Mouse (Mus musculus): ENCODE data around the gene Gid8. TPM values are rescaled to one million over a fixed set of nuclear protein-coding genes. Genes with fewer than 3 reads are reported as not detected.
A peak's percentile ranks its signal among the peaks of the same experiment; 100 is the strongest.

Gid8 gene
- 54.6 and 59.2 TPM in 2 replicates for polyA plus RNA-seq (2016; fragmentation: Nextera tagmentation; extraction: Ambion mirVana)

DNA sequence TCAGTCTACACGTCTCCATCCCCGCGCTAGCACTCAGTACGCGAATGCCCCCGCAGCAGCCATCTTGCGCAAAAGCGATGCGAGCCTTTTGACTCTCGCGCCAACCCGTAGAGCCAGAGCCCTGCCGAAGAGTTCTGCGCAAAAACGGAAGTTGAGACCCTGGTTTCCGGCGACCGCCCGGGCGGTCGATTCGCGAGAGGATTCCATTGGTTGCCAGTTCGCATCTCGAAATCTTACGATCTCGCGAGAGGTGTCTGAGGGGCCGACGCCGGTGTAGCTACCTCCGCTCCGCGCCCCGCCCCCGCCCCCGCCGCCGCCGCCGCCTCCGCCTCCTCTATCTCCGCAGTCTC, at the start of gene Gid8, which contains the start of gene Dido1:
Gene Gid8, plus strand, starts transcription at position 195 of the 350 bp plus-strand sequence.
Gene Dido1, minus strand, starts transcription at position 77 of the 350 bp plus-strand sequence.
- Histone ChIP-seq H3K4me1 (peaks cover 21% of the 10 kb centered on the region), H3K27me3 (no peaks in the 10 kb centered on the region), H3K9me3 (no peaks in the 10 kb centered on the region), H3K27ac (replicated peaks) (peak within 1 kb of the TSS; percentile 84), H3K9ac (replicated peaks) (peak within 1 kb of the TSS; percentile 99), H3K4me3 (peak within 1 kb of the TSS; percentile 100), H3K4me2 (replicated peaks) (peak within 1 kb of the TSS; percentile 86), H3K36me3 (peaks cover 24% of the 10 kb centered on the region)
- ATAC-seq (ENCODE audit: low FRiP score, low read depth), result peak; percentile 91
- WGBS, result under 1% methylated on average over 31 of the region's 43 CpGs

- Histone ChIP-seq H3K27me3 (no peaks in the 10 kb centered on the region), H3K4me1 (peaks cover 11% of the 10 kb centered on the region), H3K4me3 (no peak overlapping the region), H3K27ac (replicated peaks) (no peak overlapping the region), H3K36me3 (peaks cover 34% of the 10 kb centered on the region), H3K9me3 (no peaks in the 10 kb centered on the region), H3K4me2 (replicated peaks) (no peak overlapping the region), H3K9ac (replicated peaks) (no peak overlapping the region)
- no peak for ATAC-seq (ENCODE audit: low FRiP score, low read depth)
- WGBS, result 96% methylated on average over 5 of the region's 5 CpGs
Measured at GRCm38 (mm10) chr2:180660521-180660920, 49.4 kb upstream of the Gid8 start.

DNA sequence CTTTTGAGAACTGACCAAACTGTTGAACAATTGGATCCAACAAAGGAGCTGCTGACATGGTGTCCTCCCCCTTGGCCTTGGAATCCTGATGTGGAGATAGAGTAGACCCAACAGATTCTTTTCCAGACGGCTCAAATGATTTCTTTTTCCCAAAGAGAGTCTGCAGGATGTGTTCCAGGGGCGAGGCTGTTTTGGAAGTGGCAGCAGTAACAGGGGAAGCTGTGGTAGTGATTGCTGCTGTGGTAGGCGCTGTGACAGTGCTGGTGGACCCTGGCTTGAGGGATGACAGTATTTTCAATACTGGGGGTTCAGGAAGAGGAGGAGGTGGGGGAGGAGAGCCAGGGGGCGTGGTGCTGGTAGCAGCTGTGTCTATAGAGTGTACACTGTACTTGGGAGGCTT, 47.9 kb upstream of the Gid8 start:
- no peak overlapping the region for H3K27ac ChIP-seq (replicated peaks)

DNA sequence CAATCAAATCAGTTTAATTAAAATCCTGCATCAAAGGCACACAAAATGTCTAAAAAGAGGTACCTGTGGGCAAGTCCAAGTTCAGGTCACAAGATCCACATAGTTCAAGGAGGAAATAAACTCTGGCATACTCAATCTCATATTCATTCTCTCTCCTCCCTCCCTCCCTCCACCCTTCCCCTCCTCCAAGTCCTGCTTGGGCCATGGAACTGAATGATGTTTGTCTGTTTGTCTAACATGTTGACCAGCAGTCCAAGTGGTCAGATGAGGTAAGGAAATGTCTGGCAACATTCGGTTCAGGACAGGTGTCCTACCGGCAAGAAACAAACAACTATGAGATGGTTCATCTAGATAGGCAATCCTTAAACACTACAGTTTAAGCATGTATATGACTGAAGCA, 33.2 kb upstream of the Gid8 start:
- H3K4me2 ChIP-seq (replicated peaks), result no peak overlapping the region
- H3K4me1 ChIP-seq, result no peaks in the 10 kb centered on the region
- H3K9me3 ChIP-seq, result no peaks in the 10 kb centered on the region
- H3K9ac ChIP-seq (replicated peaks), result no peak overlapping the region
- WGBS, result 95% methylated on average over 2 of the region's 2 CpGs
- H3K36me3 ChIP-seq, result peaks cover 57% of the 10 kb centered on the region
- no peak overlapping the region for H3K4me3 ChIP-seq
- H3K27me3 ChIP-seq, result no peaks in the 10 kb centered on the region
- no peak for ATAC-seq (ENCODE audit: low FRiP score, low read depth)
- H3K27ac ChIP-seq (replicated peaks), result no peak overlapping the region

More for the DNA sequence above, 47.9 kb upstream of the Gid8 start:
- H3K9me3 ChIP-seq, result no peaks in the 10 kb centered on the region
- H3K27me3 ChIP-seq, result no peaks in the 10 kb centered on the region
- WGBS, result 93% methylated on average over 4 of the region's 4 CpGs
- peaks cover 49% of the 10 kb centered on the region for H3K36me3 ChIP-seq
- H3K4me3 ChIP-seq, result no peak overlapping the region
- H3K4me2 ChIP-seq (replicated peaks), result no peak overlapping the region
- H3K4me1 ChIP-seq, result peaks cover 11% of the 10 kb centered on the region
- H3K9ac ChIP-seq (replicated peaks), result no peak overlapping the region
- no peak for ATAC-seq (ENCODE audit: low FRiP score, low read depth)

DNA sequence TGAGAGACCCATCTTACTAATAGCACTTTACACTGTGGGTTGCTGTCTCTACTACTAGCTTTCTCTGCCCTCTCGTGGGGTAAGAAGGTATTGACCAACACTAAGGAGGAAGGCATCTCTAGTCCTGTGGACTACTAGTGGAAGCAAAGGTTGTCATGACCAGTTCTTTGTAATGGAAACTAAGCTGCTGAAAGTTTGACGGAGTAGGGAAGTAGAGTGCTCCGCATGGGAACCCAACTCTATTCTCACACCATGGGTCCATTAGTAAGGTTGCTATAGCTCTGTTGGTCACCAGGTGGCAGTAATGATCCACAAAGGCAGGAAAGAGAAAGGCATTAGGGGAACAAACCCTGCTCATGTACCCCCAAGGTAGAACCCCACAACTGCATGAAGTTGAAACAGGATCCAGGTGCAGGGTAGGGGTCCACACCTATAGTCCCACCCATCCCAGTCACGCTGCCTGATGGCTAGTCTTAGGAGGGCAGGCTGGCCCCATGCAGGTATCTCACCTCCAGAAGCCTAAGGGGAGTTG, 31.2 kb upstream of the Gid8 start:
- H3K36me3 ChIP-seq, result peaks cover 56% of the 10 kb centered on the region
- ATAC-seq (ENCODE audit: low FRiP score, low read depth), result peak; percentile 56; the same call in 1 of the 2 replicates

DNA sequence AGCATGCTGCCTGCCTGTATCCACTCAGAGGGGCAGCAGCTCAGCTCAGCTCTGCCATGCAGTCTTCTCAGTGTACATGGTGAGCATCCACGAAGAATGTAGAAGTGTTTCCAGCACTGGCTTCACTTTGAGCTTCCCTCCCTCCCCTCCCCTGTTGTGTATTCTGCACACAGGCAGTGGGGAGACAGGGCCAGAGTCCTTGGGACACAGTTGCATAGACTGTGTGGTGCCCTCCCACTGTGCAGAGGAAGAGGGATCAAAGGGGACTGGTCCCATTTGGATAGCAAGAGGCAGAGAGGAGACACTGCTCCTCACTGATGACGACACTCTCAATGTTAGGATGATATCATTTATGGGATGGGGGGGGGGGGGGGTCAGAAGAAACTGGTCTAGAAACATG, 28.7 kb upstream of the Gid8 start:
- H3K36me3 ChIP-seq, result peaks cover 66% of the 10 kb centered on the region
- WGBS, result 82% methylated on average over 2 of the region's 2 CpGs
- H3K9me3 ChIP-seq, result no peaks in the 10 kb centered on the region
- H3K9ac ChIP-seq (replicated peaks), result no peak overlapping the region
- H3K27ac ChIP-seq (replicated peaks), result no peak overlapping the region
- no peaks in the 10 kb centered on the region for H3K27me3 ChIP-seq
- no peaks in the 10 kb centered on the region for H3K4me1 ChIP-seq
- H3K4me2 ChIP-seq (replicated peaks), result no peak overlapping the region
- H3K4me3 ChIP-seq, result no peak overlapping the region
- no peak for ATAC-seq (ENCODE audit: low FRiP score, low read depth)

More for the DNA sequence above, 31.2 kb upstream of the Gid8 start:
- Histone ChIP-seq H3K4me2 (replicated peaks) (no peak overlapping the region), H3K27me3 (no peaks in the 10 kb centered on the region), H3K9me3 (no peaks in the 10 kb centered on the region), H3K4me1 (no peaks in the 10 kb centered on the region), H3K9ac (replicated peaks) (no peak overlapping the region), H3K27ac (replicated peaks) (no peak overlapping the region), H3K4me3 (no peak overlapping the region)
- WGBS, result 22% methylated on average over 4 of the region's 4 CpGs

DNA sequence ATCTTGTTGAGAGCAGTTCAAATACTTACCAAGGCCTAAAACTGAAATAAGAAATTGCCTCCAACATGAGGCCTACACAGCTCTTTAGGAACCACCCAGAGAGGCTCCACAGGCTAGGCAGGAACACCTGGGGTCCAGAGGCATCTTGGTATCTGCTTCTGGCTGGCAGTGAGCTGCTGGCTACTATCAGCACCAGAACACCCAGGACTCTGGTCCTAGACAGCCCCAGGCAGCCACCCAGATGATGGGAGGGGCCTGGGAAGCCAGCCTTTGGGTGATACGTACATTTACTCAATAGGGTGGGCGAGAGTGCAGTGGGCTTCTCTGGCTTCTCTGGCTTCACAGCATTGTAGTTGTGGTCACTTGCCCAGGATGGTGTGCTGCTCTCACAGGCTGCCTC, 26.4 kb upstream of the Gid8 start:
- peaks cover 89% of the 10 kb centered on the region for H3K36me3 ChIP-seq
- H3K27me3 ChIP-seq, result no peaks in the 10 kb centered on the region
- no peaks in the 10 kb centered on the region for H3K9me3 ChIP-seq
- no peak overlapping the region for H3K27ac ChIP-seq (replicated peaks)
- WGBS, result 90% methylated on average over 2 of the region's 2 CpGs
- H3K4me1 ChIP-seq, result no peaks in the 10 kb centered on the region
- H3K4me2 ChIP-seq (replicated peaks), result no peak overlapping the region
- H3K9ac ChIP-seq (replicated peaks), result no peak overlapping the region
- no peak overlapping the region for H3K4me3 ChIP-seq
- ATAC-seq (ENCODE audit: low FRiP score, low read depth), result no peak

DNA sequence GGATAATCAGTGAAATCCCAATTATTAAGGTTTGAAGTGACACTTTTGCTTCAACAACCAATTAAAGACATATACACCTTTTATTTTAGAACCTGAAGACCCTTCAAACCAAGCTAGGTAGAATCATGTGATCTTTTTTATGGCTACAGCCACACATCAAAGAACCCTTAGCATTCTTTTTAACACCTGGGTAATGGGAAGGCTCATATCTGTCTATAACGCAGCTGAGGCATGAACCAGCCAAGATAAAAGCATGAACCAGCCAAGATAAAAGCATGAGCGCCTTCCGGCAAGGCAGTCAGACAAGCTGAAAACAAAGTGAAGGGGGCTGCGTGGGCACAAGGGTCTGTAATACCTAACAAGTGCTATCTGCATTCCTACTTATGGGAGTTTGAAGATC, 25.9 kb upstream of the Gid8 start:
- ATAC-seq (ENCODE audit: low FRiP score, low read depth), result no peak
- Histone ChIP-seq H3K9me3 (no peaks in the 10 kb centered on the region), H3K4me3 (no peak overlapping the region), H3K36me3 (peaks cover 95% of the 10 kb centered on the region), H3K4me1 (no peaks in the 10 kb centered on the region), H3K9ac (replicated peaks) (no peak overlapping the region), H3K4me2 (replicated peaks) (no peak overlapping the region), H3K27ac (replicated peaks) (no peak overlapping the region), H3K27me3 (no peaks in the 10 kb centered on the region)
- 98% methylated on average over 4 of the region's 4 CpGs for WGBS

GRCm38 (mm10) chr2:180689841-180690240, 20.1 kb upstream of the Gid8 start:
- Histone ChIP-seq H3K9ac (replicated peaks) (no peak overlapping the region), H3K4me3 (no peak overlapping the region), H3K4me2 (replicated peaks) (no peak overlapping the region), H3K27me3 (no peaks in the 10 kb centered on the region), H3K9me3 (no peaks in the 10 kb centered on the region), H3K4me1 (peaks cover 12% of the 10 kb centered on the region), H3K36me3 (peaks cover 62% of the 10 kb centered on the region), H3K27ac (replicated peaks) (no peak overlapping the region)
- WGBS, result 92% methylated on average over 5 of the region's 5 CpGs
- ATAC-seq (ENCODE audit: low FRiP score, low read depth), result no peak

GRCm38 (mm10) chr2:180692630-180693029, 17.3 kb upstream of the Gid8 start:
- no peaks in the 10 kb centered on the region for H3K9me3 ChIP-seq
- peak overlapping the region; percentile 13 for H3K4me2 ChIP-seq (replicated peaks)
- H3K4me1 ChIP-seq, result peaks cover 18% of the 10 kb centered on the region
- H3K9ac ChIP-seq (replicated peaks), result no peak overlapping the region
- H3K36me3 ChIP-seq, result peaks cover 34% of the 10 kb centered on the region
- H3K27me3 ChIP-seq, result no peaks in the 10 kb centered on the region
- no peak overlapping the region for H3K4me3 ChIP-seq
- peak overlapping the region; percentile 55 for H3K27ac ChIP-seq (replicated peaks)
- ATAC-seq (ENCODE audit: low FRiP score, low read depth), result peak; percentile 63; the same call in 1 of the 2 replicates
- WGBS, result 0% methylated on average over 1 of the region's 1 CpGs

GRCm38 (mm10) chr2:180695176-180695575, 14.7 kb upstream of the Gid8 start:
- no peaks in the 10 kb centered on the region for H3K9me3 ChIP-seq
- peaks cover 28% of the 10 kb centered on the region for H3K4me1 ChIP-seq
- no peak overlapping the region for H3K27ac ChIP-seq (replicated peaks)
- no peak overlapping the region for H3K9ac ChIP-seq (replicated peaks)
- no peak overlapping the region for H3K4me3 ChIP-seq
- 66% methylated on average over 2 of the region's 2 CpGs for WGBS
- ATAC-seq (ENCODE audit: low FRiP score, low read depth), result no peak
- no peak overlapping the region for H3K4me2 ChIP-seq (replicated peaks)
- peaks cover 9% of the 10 kb centered on the region for H3K36me3 ChIP-seq
- H3K27me3 ChIP-seq, result no peaks in the 10 kb centered on the region

DNA sequence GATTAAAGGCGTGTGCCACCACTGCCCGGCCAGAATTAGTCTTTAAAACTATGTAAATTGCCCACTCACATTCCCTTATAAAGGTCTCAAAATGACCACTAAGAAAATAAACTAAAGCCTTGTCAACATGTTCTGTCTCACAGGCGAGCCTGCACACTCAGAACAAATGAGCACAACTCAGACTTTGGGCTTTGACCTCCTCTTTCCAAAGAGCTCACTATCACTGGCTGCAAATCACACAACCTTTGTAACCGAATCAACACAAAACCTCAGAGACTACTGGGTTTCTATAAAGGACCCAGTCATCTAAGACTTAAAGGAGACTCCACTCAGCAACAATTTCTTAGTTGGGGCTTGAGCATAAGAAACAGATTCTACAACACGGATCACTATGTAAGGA, 9.5 kb upstream of the Gid8 start:
- no peaks in the 10 kb centered on the region for H3K27me3 ChIP-seq
- ATAC-seq (ENCODE audit: low FRiP score, low read depth), result no peak
- no peak overlapping the region for H3K27ac ChIP-seq (replicated peaks)
- peak overlapping the region; percentile 97 for H3K4me2 ChIP-seq (replicated peaks)
- 80% methylated on average over 5 of the region's 5 CpGs for WGBS
- no peaks in the 10 kb centered on the region for H3K9me3 ChIP-seq
- peaks cover 34% of the 10 kb centered on the region for H3K4me1 ChIP-seq
- H3K36me3 ChIP-seq, result no peaks in the 10 kb centered on the region
- H3K9ac ChIP-seq (replicated peaks), result peak overlapping the region; percentile 96
- H3K4me3 ChIP-seq, result peak overlapping the region; percentile 93
